Mouse (Mus musculus) liver, postnatal 0 days (tissue): Measurements from ENCODE around the gene Nvl.

Experiments used
- CTCF ChIP-seq: sonication (generic); IDR thresholded peaks from 2 replicates; pipeline ENCODE4 v1.5.1; 2016; ENCODE audit warnings: antibody characterized with exemption, low read depth
- EP300 ChIP-seq: IDR thresholded peaks from 2 replicates; pipeline ENCODE4 v1.6.1; 2016; ENCODE audit warnings: antibody characterized with exemption, low read depth, mild to moderate bottlenecking

GRCm38 (mm10) chr1:181126766-181127165, 17.2 kb downstream of the Nvl start:
- TF ChIP-seq CTCF (no peak), EP300 (no peak)
